Mouse (Mus musculus): ENCODE measurements around the gene Fbxo44. TPM values are rescaled to one million over a fixed set of nuclear protein-coding genes. Genes with fewer than 3 reads are reported as not detected.

Gene Fbxo44
- polyA plus RNA-seq, 1 experiment from 2014 or later: 6.5 TPM

- no peaks in the 10 kb centered on the region for H3K9me3 ChIP-seq (replicated peaks; ENCODE audit: control insufficient read depth, low read length)
- H3K27me3 ChIP-seq (ENCODE audit: control insufficient read depth, insufficient read depth, low read length): no peaks in the 10 kb centered on the region
- H3K4me1 ChIP-seq (ENCODE audit: control insufficient read depth, insufficient read depth, low read length): no peaks in the 10 kb centered on the region
- no peak overlapping the region for H3K27ac ChIP-seq (ENCODE audit: low read length)
- no peak overlapping the region for H3K9ac ChIP-seq (ENCODE audit: low read length)
- no peak overlapping the region for H3K4me2 ChIP-seq (ENCODE audit: low read depth, low read length)
- no peak for ATAC-seq (ENCODE audit: insufficient read depth, low FRiP score)
- no peaks in the 10 kb centered on the region for H3K36me3 ChIP-seq (ENCODE audit: control insufficient read depth, insufficient read depth, low read length)
- 75% methylated on average over 2 of the region's 2 CpGs for WGBS
- H3K4me3 ChIP-seq (replicated peaks; ENCODE audit: low read length): no peak overlapping the region
These were observed 12.6 kb downstream of the Fbxo44 start for GRCm38 (mm10) chr4:148147714-148148113.

- Histone ChIP-seq H3K36me3 (ENCODE audit: control insufficient read depth, insufficient read depth, low read length) (no peaks in the 10 kb centered on the region), H3K27ac (ENCODE audit: low read length) (no peak overlapping the region), H3K9me3 (replicated peaks; ENCODE audit: control insufficient read depth, low read length) (no peaks in the 10 kb centered on the region), H3K4me3 (replicated peaks; ENCODE audit: low read length) (no peak overlapping the region), H3K4me1 (ENCODE audit: control insufficient read depth, insufficient read depth, low read length) (peaks cover 10% of the 10 kb centered on the region; the same call in 1 of the 2 replicates), H3K4me2 (ENCODE audit: low read depth, low read length) (no peak overlapping the region), H3K27me3 (ENCODE audit: control insufficient read depth, insufficient read depth, low read length) (peaks cover 4% of the 10 kb centered on the region; the same call in 1 of the 2 replicates), H3K9ac (ENCODE audit: low read length) (no peak overlapping the region)
- 89% methylated on average over 5 of the region's 5 CpGs for WGBS
- ATAC-seq (ENCODE audit: insufficient read depth, low FRiP score): no peak
These were observed 16.6 kb downstream of the Fbxo44 start for GRCm38 (mm10) chr4:148143721-148144120.

GRCm38 (mm10) chr4:148140098-148141011, 19.9 kb downstream of the Fbxo44 start:
- H3K27me3 ChIP-seq (ENCODE audit: control insufficient read depth, insufficient read depth, low read length): peaks cover 9% of the 10 kb centered on the region
- under 1% methylated on average over 65 of the region's 65 CpGs for WGBS
- H3K9me3 ChIP-seq (replicated peaks; ENCODE audit: control insufficient read depth, low read length): no peaks in the 10 kb centered on the region
- peaks cover 10% of the 10 kb centered on the region; the same call in 1 of the 2 replicates for H3K4me1 ChIP-seq (ENCODE audit: control insufficient read depth, insufficient read depth, low read length)
- H3K9ac ChIP-seq (ENCODE audit: low read length): peak overlapping the region; percentile 84
- peak overlapping the region; percentile 97 for H3K4me2 ChIP-seq (ENCODE audit: low read depth, low read length)
- peak overlapping the region; percentile 90 for H3K27ac ChIP-seq (ENCODE audit: low read length)
- ATAC-seq (ENCODE audit: insufficient read depth, low FRiP score): peak; percentile 96
- H3K36me3 ChIP-seq (ENCODE audit: control insufficient read depth, insufficient read depth, low read length): no peaks in the 10 kb centered on the region
- peak overlapping the region; percentile 89 for H3K4me3 ChIP-seq (replicated peaks; ENCODE audit: low read length)

GRCm38 (mm10) chr4:148139767-148140097, 20.6 kb downstream of the Fbxo44 start:
- 1% methylated on average over 12 of the region's 12 CpGs for WGBS
- ATAC-seq (ENCODE audit: insufficient read depth, low FRiP score): peak; percentile 19; the same call in 1 of the 2 replicates
- peaks cover 10% of the 10 kb centered on the region; the same call in 1 of the 2 replicates for H3K4me1 ChIP-seq (ENCODE audit: control insufficient read depth, insufficient read depth, low read length)

GRCm38 (mm10) chr4:148137503-148137902, 22.8 kb downstream of the Fbxo44 start:
- H3K4me1 ChIP-seq (ENCODE audit: control insufficient read depth, insufficient read depth, low read length): peaks cover 10% of the 10 kb centered on the region; the same call in 1 of the 2 replicates
- WGBS: 67% methylated on average over 8 of the region's 8 CpGs
- H3K27ac ChIP-seq (ENCODE audit: low read length): no peak overlapping the region
- no peak overlapping the region for H3K4me2 ChIP-seq (ENCODE audit: low read depth, low read length)
- no peaks in the 10 kb centered on the region for H3K9me3 ChIP-seq (replicated peaks; ENCODE audit: control insufficient read depth, low read length)
- H3K4me3 ChIP-seq (replicated peaks; ENCODE audit: low read length): no peak overlapping the region
- peaks cover 9% of the 10 kb centered on the region for H3K27me3 ChIP-seq (ENCODE audit: control insufficient read depth, insufficient read depth, low read length)
- H3K36me3 ChIP-seq (ENCODE audit: control insufficient read depth, insufficient read depth, low read length): no peaks in the 10 kb centered on the region
- no peak overlapping the region for H3K9ac ChIP-seq (ENCODE audit: low read length)
- ATAC-seq (ENCODE audit: insufficient read depth, low FRiP score): no peak

More at GRCm38 (mm10) chr4:148139767-148140097, 20.6 kb downstream of the Fbxo44 start:
- H3K27me3 ChIP-seq (ENCODE audit: control insufficient read depth, insufficient read depth, low read length): peaks cover 9% of the 10 kb centered on the region
- H3K4me2 ChIP-seq (ENCODE audit: low read depth, low read length): peak overlapping the region; percentile 97
- peak overlapping the region; percentile 84 for H3K9ac ChIP-seq (ENCODE audit: low read length)
- H3K27ac ChIP-seq (ENCODE audit: low read length): peak overlapping the region; percentile 90
- H3K9me3 ChIP-seq (replicated peaks; ENCODE audit: control insufficient read depth, low read length): no peaks in the 10 kb centered on the region
- H3K36me3 ChIP-seq (ENCODE audit: control insufficient read depth, insufficient read depth, low read length): no peaks in the 10 kb centered on the region
- H3K4me3 ChIP-seq (replicated peaks; ENCODE audit: low read length): peak overlapping the region; percentile 89

- Histone ChIP-seq H3K4me1 (ENCODE audit: control insufficient read depth, insufficient read depth, low read length) (peaks cover 9% of the 10 kb centered on the region), H3K4me2 (ENCODE audit: low read depth, low read length) (no peak overlapping the region), H3K9me3 (replicated peaks; ENCODE audit: control insufficient read depth, low read length) (no peaks in the 10 kb centered on the region), H3K4me3 (replicated peaks; ENCODE audit: low read length) (no peak overlapping the region), H3K27me3 (ENCODE audit: control insufficient read depth, insufficient read depth, low read length) (peaks cover 26% of the 10 kb centered on the region), H3K27ac (ENCODE audit: low read length) (no peak overlapping the region), H3K36me3 (ENCODE audit: control insufficient read depth, insufficient read depth, low read length) (no peaks in the 10 kb centered on the region), H3K9ac (ENCODE audit: low read length) (no peak overlapping the region)
- ATAC-seq (ENCODE audit: insufficient read depth, low FRiP score): no peak
- 70% methylated on average over 8 of the region's 8 CpGs for WGBS
These were observed 25.3 kb downstream of the Fbxo44 start for GRCm38 (mm10) chr4:148134988-148135387.

- Histone ChIP-seq H3K4me2 (ENCODE audit: low read depth, low read length) (peak overlapping the region; percentile 98), H3K4me1 (ENCODE audit: control insufficient read depth, insufficient read depth, low read length) (peaks cover 5% of the 10 kb centered on the region; the same call in 1 of the 2 replicates), H3K9ac (ENCODE audit: low read length) (no peak overlapping the region; the same call in 1 of the 2 replicates), H3K27ac (ENCODE audit: low read length) (no peak overlapping the region), H3K27me3 (ENCODE audit: control insufficient read depth, insufficient read depth, low read length) (peaks cover 32% of the 10 kb centered on the region), H3K9me3 (replicated peaks; ENCODE audit: control insufficient read depth, low read length) (no peaks in the 10 kb centered on the region), H3K4me3 (replicated peaks; ENCODE audit: low read length) (peak overlapping the region; percentile 66), H3K36me3 (ENCODE audit: control insufficient read depth, insufficient read depth, low read length) (no peaks in the 10 kb centered on the region)
- ATAC-seq (ENCODE audit: insufficient read depth, low FRiP score): no peak
- WGBS: 1% methylated on average over 21 of the region's 21 CpGs
These were observed 28.7 kb downstream of the Fbxo44 start for GRCm38 (mm10) chr4:148131497-148132081.

- H3K36me3 ChIP-seq (ENCODE audit: control insufficient read depth, insufficient read depth, low read length): no peaks in the 10 kb centered on the region
- H3K27me3 ChIP-seq (ENCODE audit: control insufficient read depth, insufficient read depth, low read length): peaks cover 32% of the 10 kb centered on the region
- H3K4me3 ChIP-seq (replicated peaks; ENCODE audit: low read length): peak within 1 kb of the TSS; percentile 66
- peaks cover 5% of the 10 kb centered on the region; the same call in 1 of the 2 replicates for H3K4me1 ChIP-seq (ENCODE audit: control insufficient read depth, insufficient read depth, low read length)
- WGBS: under 1% methylated on average over 80 of the region's 87 CpGs
- H3K4me2 ChIP-seq (ENCODE audit: low read depth, low read length): peak within 1 kb of the TSS; percentile 98
- H3K27ac ChIP-seq (ENCODE audit: low read length): no peak within 1 kb of the TSS
- peak; percentile 92 for ATAC-seq (ENCODE audit: insufficient read depth, low FRiP score)
- H3K9me3 ChIP-seq (replicated peaks; ENCODE audit: control insufficient read depth, low read length): no peaks in the 10 kb centered on the region
- H3K9ac ChIP-seq (ENCODE audit: low read length): peak within 1 kb of the TSS; percentile 71
These were observed 29.5 kb downstream of the Fbxo44 start, which contains the start of gene Draxin for GRCm38 (mm10) chr4:148130561-148131413. Gene Draxin, minus strand, starts transcription at chr4:148130698.

Measured in stomach, embryonic 16.5 days (tissue).